Mouse (Mus musculus): ENCODE data around the gene Iqcf6. TPM values are rescaled to one million over a fixed set of nuclear protein-coding genes. Genes with fewer than 3 reads are reported as not detected.

The Iqcf6 gene
- polyA plus RNA-seq (2014; fragmentation: Illumina TruSeq; extraction: RNeasy Lipid Tissue Mini Kit (QIAGEN cat#74804)), result not detected

DNA sequence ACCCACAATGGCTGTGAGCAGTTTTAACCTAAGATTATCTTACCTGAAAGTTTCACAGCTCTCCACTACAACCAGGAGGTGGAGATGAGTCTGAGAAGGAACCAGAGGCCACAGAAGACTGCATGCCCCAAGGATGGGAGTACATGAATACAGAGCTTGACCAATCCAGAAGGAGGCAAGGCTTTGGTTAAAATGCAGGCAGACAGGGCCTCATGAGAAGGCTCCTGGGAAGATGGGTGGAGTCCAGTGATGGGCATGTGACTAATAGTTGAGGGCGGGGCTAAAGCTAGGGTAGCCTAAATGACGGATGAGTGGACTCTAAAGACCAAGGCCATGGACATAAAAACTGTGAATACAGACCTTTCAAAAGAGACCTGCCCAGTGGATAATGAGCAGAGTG, at the start of gene Iqcf6:
Gene Iqcf6, plus strand, starts transcription at position 301 of the 400 bp plus-strand sequence.

GRCm38 (mm10) chr9:106655884-106656720, 29.7 kb downstream of the Iqcf6 start, which contains the start of gene Grm2:
Gene Grm2, minus strand, starts transcription at chr9:106656082.

Other genes with a start within 250 kb of the Iqcf6 start
- gene Rpl29, start 197.1 kb upstream of the Iqcf6 start, polyA plus RNA-seq (2014; fragmentation: Illumina TruSeq; extraction: RNeasy Lipid Tissue Mini Kit (QIAGEN cat#74804)), result 40.9 TPM
- not detected for gene Acy1, start 188.3 kb upstream of the Iqcf6 start, polyA plus RNA-seq (2014; fragmentation: Illumina TruSeq; extraction: RNeasy Lipid Tissue Mini Kit (QIAGEN cat#74804))
- gene Abhd14b, start 179.1 kb upstream of the Iqcf6 start, polyA plus RNA-seq (2014; fragmentation: Illumina TruSeq; extraction: RNeasy Lipid Tissue Mini Kit (QIAGEN cat#74804)), result 7.1 TPM
- gene Abhd14a, start 178.9 kb upstream of the Iqcf6 start, polyA plus RNA-seq (2014; fragmentation: Illumina TruSeq; extraction: RNeasy Lipid Tissue Mini Kit (QIAGEN cat#74804)), result 1.3 TPM
- gene Pcbp4, start 173.3 kb upstream of the Iqcf6 start, polyA plus RNA-seq (2014; fragmentation: Illumina TruSeq; extraction: RNeasy Lipid Tissue Mini Kit (QIAGEN cat#74804)), result not detected
- gene Gpr62, start 160.6 kb upstream of the Iqcf6 start, polyA plus RNA-seq (2014; fragmentation: Illumina TruSeq; extraction: RNeasy Lipid Tissue Mini Kit (QIAGEN cat#74804)), result not detected
- not detected for gene Rrp9, start 150.6 kb upstream of the Iqcf6 start, polyA plus RNA-seq (2014; fragmentation: Illumina TruSeq; extraction: RNeasy Lipid Tissue Mini Kit (QIAGEN cat#74804))
- 4.7 TPM for gene Parp3, start 149.6 kb upstream of the Iqcf6 start, polyA plus RNA-seq (2014; fragmentation: Illumina TruSeq; extraction: RNeasy Lipid Tissue Mini Kit (QIAGEN cat#74804))
- gene Iqcf1, start 126.6 kb upstream of the Iqcf6 start, polyA plus RNA-seq (2014; fragmentation: Illumina TruSeq; extraction: RNeasy Lipid Tissue Mini Kit (QIAGEN cat#74804)), result not detected
- not detected for gene Iqcf5, start 112.0 kb upstream of the Iqcf6 start, polyA plus RNA-seq (2014; fragmentation: Illumina TruSeq; extraction: RNeasy Lipid Tissue Mini Kit (QIAGEN cat#74804))
- gene Iqcf3, start 65.0 kb upstream of the Iqcf6 start, polyA plus RNA-seq (2014; fragmentation: Illumina TruSeq; extraction: RNeasy Lipid Tissue Mini Kit (QIAGEN cat#74804)), result not detected
- gene Iqcf4, start 55.6 kb upstream of the Iqcf6 start, polyA plus RNA-seq (2014; fragmentation: Illumina TruSeq; extraction: RNeasy Lipid Tissue Mini Kit (QIAGEN cat#74804)), result not detected
- gene Grm2, start 29.5 kb downstream of the Iqcf6 start, polyA plus RNA-seq (2014; fragmentation: Illumina TruSeq; extraction: RNeasy Lipid Tissue Mini Kit (QIAGEN cat#74804)), result not detected
- 3.9 TPM for gene Tex264, start 59.3 kb downstream of the Iqcf6 start, polyA plus RNA-seq (2014; fragmentation: Illumina TruSeq; extraction: RNeasy Lipid Tissue Mini Kit (QIAGEN cat#74804))
- 15.0 TPM for gene Rad54l2, start 162.6 kb downstream of the Iqcf6 start, polyA plus RNA-seq (2014; fragmentation: Illumina TruSeq; extraction: RNeasy Lipid Tissue Mini Kit (QIAGEN cat#74804))
- gene Dcaf1, start 195.3 kb downstream of the Iqcf6 start, polyA plus RNA-seq (2014; fragmentation: Illumina TruSeq; extraction: RNeasy Lipid Tissue Mini Kit (QIAGEN cat#74804)), result 48.6 TPM